ENCODE assay signal across 24 mouse cellular contexts in genomic region chr2:136833976-136834714, GRCm38 (mm10). TPM values are rescaled to one million over a fixed set of nuclear protein-coding genes. Genes with fewer than 3 reads are reported as not detected.
"Had no signal": no experiment of that assay in that cellular context is flagged by ENCODE, and none has a peak within 500 bp of the region (broad histone marks: within the 10 kb centered on the region; RNA-seq: fewer than 3 reads in every experiment).

No protein-coding gene starts in this region.

- ATAC-seq: liver, embryonic 12.5 days had no signal

- H3K9me3 ChIP-seq: kidney, embryonic 15.5 days; limb, embryonic 13.5 days; liver, embryonic 12.5 days; liver, embryonic 15.5 days; lung, embryonic 15.5 days; megakaryocyte, embryonic 14.5 days; midbrain, embryonic 10.5 days; neural tube, embryonic 12.5 days; neural tube, embryonic 15.5 days; stomach, embryonic 15.5 days had no signal

- H3K4me3 ChIP-seq: kidney, embryonic 15.5 days; limb, embryonic 13.5 days; liver, embryonic 12.5 days; liver, embryonic 15.5 days; lung, embryonic 15.5 days; megakaryocyte, embryonic 14.5 days; midbrain, embryonic 10.5 days; neural tube, embryonic 12.5 days; neural tube, embryonic 15.5 days; stomach, embryonic 15.5 days had no signal

- H3K4me2 ChIP-seq: kidney, embryonic 15.5 days; limb, embryonic 13.5 days; liver, embryonic 12.5 days; liver, embryonic 15.5 days; lung, embryonic 15.5 days; neural tube, embryonic 12.5 days; neural tube, embryonic 15.5 days; stomach, embryonic 15.5 days had no signal

- H3K9ac ChIP-seq: kidney, embryonic 15.5 days; limb, embryonic 13.5 days; liver, embryonic 12.5 days; liver, embryonic 15.5 days; lung, embryonic 15.5 days; neural tube, embryonic 12.5 days; neural tube, embryonic 15.5 days; stomach, embryonic 15.5 days had no signal

- H3K27me3 ChIP-seq: kidney, embryonic 15.5 days; limb, embryonic 13.5 days; liver, embryonic 12.5 days; liver, embryonic 15.5 days; lung, embryonic 15.5 days; megakaryocyte, embryonic 14.5 days; neural tube, embryonic 12.5 days; neural tube, embryonic 15.5 days; stomach, embryonic 15.5 days had no signal

- DNase-seq: kidney, postnatal 10 days; kidney, postnatal 36 days; left cerebral cortex, postnatal 4 days; liver; lung, adult 18-20 months; lung, postnatal 36 days; midbrain, embryonic 14.5 days; right cerebral cortex, adult 18-20 months; right cerebral cortex, postnatal 14 days; right cerebral cortex, postnatal 4 days; spleen, adult 18-20 months; thymus, adult 18-20 months; thymus, postnatal 36 days had no signal

- H3K27ac ChIP-seq: kidney, embryonic 15.5 days; limb, embryonic 13.5 days; liver, embryonic 12.5 days; liver, embryonic 15.5 days; lung, embryonic 15.5 days; midbrain, embryonic 10.5 days; neural tube, embryonic 12.5 days; neural tube, embryonic 15.5 days; stomach, embryonic 15.5 days had no signal

- H3K4me1 ChIP-seq: limb, embryonic 13.5 days; liver, embryonic 12.5 days; liver, embryonic 15.5 days; midbrain, embryonic 10.5 days; neural tube, embryonic 12.5 days; neural tube, embryonic 15.5 days; stomach, embryonic 15.5 days had no signal

- H3K36me3 ChIP-seq: kidney, embryonic 15.5 days; limb, embryonic 13.5 days; liver, embryonic 12.5 days; liver, embryonic 15.5 days; lung, embryonic 15.5 days; midbrain, embryonic 10.5 days; neural tube, embryonic 12.5 days; neural tube, embryonic 15.5 days; stomach, embryonic 15.5 days had no signal

RNA-seq across cellular contexts. Expression of gene AL731706.2, which starts 51.3 kb away (rescaled TPM):
- total RNA-seq: left cerebral cortex, postnatal 4 days had no signal
- polyA plus RNA-seq: urinary bladder, adult 2 months had no signal
